Mouse (Mus musculus): ENCODE results near the gene Smchd1.

DNA sequence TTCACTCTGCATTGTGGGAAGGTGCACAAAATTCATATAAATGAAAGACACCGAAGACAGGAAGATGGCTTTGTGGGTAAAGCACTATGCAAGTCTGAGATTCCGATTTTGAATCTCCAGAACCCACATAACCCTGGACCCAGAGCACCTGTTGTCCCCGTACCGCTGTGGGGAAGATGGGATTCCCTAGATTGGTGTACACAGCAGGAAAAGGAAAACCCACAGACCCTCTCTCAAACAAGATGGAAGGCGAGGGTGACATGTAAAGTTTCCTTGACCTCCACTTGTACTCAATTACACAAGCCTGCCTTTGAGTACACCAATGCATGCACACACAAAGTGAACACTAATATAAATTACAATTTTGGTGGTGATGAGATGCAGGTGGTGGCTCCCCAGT is 9.6 kb upstream of the Smchd1 start:
- TF ChIP-seq CTCF (IDR thresholded peaks at IDR 0.05; ENCODE audit: control insufficient read depth, insufficient read depth, insufficient replicate concordance, low read depth, low read length) (no peak), POLR2A (IDR thresholded peaks at IDR 0.05; ENCODE audit: control insufficient read depth, low read depth, low read length) (no peak)
